Mouse (Mus musculus) right cerebral cortex, adult 18-20 months (tissue): ENCODE data around the gene Ddx28.
"Not testable (repeated sequence)": the region's sequence is repeated elsewhere in the genome, so short reads cannot be mapped to it uniquely, and the experiment has no call there.

ENCODE experiments used
- DNase-seq: peaks from one replicate; pipeline ENCODE4 v3.0.0; 2022; ENCODE audit warnings: mixed read lengths

The Ddx28 gene

DNA sequence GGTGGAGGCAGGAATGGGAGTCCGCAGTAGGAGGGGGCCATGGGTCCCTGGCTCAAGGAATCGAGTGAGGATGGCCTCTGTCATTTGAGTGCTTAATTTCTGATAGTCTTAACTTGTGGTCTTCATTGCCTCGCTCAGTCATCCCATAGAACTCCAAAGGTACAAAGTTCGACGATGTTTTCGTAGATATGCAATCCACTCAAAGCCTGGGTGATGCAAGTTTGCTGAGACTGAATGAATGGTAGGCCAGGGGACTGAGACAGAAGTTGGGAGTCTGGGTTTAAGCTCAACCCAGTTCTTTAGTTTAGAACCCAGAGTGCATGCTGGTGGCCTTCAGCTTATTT lies at the start of gene Ddx28:
Gene Ddx28, minus strand, starts transcription at position 240 of the 344 bp plus-strand sequence.
- DNase-seq, result no peak

DNA sequence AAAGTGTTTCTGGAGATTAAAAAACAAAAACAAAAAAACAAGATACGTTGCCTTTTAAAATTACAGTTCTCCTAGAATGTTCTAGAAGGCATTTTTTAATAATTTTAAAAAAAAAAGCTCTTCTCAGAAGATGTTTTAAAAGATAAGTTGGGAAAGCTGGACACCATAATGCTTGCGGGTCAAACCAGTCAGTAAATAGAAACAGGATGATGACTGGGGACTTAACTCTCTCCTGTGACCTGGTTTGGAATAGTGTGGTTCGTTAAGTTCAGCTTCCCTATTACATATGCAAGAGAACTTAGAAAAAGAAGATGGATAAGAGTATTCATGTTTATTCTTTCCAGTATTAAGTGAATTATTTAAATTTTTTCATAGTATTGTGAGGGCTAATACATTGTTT lies 48.8 kb upstream of the Ddx28 start:
- DNase-seq, result no peak

DNA sequence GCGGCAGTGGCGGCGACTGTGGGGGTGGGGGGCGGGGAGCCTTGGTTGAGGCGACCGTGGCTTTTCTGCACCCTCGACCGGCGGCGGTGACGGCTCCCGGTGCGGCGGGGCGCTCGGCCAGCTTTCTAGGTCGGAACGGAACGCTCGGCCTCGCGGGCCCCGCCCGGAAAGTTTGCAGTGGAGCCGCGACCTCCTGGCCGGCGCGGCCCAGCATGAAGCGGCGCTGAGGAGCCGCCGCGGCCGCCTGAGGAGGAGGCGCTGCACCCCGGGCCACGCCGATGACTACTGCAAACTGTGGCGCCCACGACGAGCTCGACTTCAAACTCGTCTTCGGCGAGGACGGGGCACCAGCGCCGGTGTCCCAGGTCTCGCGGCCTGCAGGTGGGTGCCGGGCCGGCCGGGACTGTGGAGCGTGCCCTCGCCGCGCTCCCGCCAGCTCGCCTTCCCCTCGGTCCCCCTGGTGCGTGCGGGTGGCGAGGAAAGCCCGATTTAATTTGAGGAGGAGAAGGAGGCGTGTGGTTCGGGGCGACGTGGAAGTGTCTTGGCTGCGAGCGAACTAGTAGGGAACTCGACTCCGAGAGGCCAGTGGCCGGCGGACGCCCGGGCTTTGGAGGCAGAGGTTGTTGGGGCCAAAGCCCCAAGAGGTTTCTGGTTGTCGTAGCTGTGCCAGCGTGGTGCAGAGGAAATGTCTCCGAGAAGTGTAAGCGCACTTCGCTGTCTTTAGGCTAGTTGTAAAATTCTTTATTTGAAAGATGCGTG lies 48.1 kb upstream of the Ddx28 start:
- no peak for DNase-seq

DNA sequence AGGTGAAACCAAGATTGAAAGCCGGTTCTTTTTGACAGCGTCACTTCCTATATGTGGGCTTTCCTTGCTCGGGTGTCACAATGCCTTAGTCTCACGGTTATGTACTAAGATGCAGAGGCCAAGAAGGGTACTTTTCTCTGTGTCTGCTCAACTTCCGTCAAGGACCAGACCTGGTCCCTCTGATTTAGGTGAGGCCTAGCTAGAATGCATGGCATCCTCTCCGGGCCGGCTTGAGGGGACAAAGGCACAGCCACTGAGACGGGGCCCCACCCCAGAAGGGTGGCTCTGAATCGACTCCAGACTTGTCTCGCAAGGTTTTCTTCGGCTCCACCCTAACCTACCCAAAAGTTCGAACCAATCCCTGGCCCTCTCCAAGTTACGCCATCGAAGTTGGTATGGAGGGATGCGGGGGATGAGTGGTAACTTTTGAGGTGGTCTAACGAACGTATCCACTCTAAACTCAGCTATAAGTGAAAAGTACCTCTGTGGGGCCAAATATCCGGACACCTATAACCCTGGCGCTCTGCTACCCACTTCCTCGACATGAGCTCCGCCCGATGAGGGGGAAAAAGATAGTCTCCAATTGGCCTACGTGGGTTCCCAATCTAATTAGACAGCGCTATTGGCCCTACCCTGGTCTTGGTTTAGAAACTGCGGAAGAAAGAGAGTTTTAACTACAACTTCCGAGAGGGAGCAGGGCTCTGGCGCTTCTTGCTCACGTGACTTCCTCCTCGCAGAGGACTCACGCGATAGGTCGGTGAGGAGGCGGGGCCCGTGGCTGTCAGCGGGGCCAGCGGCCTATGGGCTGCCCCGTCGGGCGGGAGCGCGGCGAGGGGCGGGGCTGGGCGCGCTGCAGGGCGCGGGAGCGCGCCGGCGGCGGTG lies 47.3 kb upstream of the Ddx28 start, which contains the start of gene Nfatc3:
Gene Nfatc3, plus strand, starts transcription at position 110 of the 882 bp plus-strand sequence.
- peak; percentile 97 for DNase-seq

DNA sequence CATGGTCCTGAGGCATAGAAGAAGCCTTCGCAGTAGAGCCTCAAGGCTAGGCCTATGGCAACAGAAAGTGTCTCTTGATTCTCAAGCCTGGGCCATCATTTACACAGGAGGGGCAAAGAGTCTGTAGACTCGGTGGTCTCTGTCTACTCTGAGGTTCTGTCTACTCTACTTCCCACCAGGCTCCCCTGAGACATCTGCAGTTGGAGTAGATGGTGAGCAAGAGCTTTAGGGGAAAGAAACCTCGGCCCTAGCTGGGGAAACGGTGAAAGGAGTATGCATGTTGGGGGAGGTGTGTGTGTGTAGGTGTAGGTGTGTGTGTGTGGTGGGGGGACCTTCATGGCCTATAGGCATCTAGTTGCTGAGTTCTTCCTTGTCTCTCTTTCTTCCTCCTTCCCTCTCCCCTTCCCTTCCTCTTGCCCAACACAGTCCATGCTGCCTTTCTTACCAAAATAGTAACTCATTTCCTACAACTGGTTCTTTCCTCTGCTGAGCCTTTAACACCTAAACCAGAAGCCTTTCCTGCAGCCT lies 44.8 kb upstream of the Ddx28 start:
- no peak for DNase-seq

DNA sequence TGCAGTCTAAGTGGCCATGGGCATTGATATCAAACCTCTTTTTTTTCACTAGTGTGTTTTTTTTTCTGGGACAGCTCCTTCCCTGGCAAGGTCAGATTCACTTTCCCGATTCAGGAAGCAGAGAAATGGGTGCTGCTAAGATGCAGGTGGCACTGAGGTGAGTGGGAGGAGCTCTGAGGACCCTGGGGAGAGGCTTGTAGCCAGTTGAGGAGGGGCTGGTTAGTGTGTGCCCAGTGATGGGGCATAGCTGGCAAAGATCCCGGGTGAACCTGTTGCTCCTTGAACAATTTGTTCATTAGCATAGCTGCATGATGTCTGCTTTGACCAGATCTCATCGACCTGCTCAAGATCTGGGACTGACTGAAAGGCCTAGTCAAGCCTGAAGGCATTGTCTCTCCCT lies 43.4 kb upstream of the Ddx28 start:
- no peak for DNase-seq

DNA sequence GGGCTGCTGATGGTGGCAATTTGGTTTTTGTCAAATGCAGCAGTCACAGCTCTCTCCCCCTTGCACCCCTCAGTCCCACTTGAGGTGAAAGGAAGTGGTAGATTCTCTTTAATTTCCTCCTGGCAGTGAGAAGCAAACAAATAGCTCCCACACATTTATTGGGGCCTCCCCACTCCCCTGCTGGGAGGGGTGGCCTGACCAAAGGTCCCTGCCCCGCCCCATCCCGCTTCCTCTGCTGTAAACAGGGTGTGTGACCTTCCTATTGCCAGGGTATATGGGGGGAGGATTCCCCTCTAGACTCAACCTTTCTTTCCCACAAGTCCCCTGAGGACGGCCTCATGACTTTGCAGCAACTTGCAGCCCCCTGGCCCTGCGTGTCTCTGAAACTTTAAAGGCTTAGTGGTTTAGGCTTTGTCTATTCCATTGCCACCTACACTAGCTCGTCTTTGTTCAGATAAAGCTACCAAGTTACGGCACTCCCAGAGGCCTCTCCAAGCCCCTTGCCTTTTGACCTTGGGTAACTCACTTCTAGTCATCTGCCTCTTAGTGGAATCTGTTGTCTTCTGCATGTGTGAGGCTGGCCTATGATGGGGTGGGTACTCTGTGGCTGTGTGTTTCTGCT lies 42.6 kb upstream of the Ddx28 start:
- no peak for DNase-seq

DNA sequence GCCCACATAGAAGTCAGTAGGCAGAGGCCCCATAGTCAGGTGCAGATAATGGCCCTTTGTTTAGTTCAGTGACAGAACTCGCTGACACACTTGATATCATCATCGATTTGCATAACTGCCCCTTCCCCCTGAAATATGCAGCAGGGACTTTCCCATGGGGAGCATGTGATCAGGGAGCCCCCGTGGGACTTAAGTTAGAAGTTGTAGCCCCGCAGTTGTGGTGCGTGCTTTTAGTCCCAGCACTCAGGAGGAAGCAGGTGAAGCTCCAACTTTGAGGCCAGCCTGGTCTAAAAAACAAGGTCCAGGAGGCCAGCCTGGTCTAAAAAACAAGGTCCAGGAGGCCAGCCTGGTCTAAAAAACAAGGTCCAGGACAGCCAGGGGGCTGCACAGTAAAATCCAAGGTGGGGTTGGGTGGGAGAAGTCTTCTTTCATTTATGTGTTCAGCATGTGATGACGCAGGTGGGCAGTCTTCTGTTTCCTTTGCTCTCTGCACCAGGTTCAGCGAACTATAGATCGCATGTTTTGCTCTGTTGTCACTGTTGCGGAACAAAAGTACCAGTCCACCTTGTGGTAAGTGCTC lies 40.9 kb upstream of the Ddx28 start:
- DNase-seq, result no peak

DNA sequence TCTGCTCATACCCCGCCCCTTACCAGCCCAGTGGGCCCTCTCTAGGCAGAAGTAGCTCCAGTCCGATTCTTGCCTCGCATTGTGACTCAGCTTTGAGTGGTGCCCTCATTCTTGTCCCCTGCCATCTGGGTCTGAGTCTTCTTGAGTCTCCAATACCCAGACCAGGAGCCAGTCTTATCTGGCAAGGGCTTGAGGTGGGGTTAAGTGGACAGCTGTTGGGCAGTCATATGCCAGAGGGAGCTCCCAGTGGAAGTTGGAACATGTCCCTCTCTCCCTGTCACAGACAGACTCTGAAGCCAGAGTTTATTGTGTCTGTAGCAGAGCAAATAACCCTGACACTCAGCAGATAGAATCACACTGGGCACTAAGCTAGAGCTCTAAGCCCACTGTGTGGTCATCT lies 39.4 kb upstream of the Ddx28 start:
- DNase-seq, result no peak

DNA sequence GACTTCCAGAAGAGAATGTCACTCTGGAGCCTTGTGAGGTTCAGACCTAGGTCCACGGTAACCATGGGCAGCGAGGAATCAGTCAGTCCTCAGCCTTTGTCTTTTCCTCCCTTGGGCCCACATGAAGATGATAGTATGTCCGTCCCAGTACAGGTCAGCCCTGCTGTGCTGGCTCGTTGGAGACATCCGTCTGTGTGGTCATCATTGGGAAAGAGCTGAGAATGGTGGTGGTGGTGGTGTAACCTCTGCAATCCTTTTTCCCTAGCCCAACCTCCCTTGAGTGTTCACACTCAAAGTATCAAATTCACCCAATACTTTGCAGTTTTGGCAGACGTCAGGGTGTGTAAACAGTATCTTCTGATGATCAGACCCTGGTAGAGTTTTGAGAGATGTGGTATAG lies 38.2 kb upstream of the Ddx28 start:
- DNase-seq, result no peak

DNA sequence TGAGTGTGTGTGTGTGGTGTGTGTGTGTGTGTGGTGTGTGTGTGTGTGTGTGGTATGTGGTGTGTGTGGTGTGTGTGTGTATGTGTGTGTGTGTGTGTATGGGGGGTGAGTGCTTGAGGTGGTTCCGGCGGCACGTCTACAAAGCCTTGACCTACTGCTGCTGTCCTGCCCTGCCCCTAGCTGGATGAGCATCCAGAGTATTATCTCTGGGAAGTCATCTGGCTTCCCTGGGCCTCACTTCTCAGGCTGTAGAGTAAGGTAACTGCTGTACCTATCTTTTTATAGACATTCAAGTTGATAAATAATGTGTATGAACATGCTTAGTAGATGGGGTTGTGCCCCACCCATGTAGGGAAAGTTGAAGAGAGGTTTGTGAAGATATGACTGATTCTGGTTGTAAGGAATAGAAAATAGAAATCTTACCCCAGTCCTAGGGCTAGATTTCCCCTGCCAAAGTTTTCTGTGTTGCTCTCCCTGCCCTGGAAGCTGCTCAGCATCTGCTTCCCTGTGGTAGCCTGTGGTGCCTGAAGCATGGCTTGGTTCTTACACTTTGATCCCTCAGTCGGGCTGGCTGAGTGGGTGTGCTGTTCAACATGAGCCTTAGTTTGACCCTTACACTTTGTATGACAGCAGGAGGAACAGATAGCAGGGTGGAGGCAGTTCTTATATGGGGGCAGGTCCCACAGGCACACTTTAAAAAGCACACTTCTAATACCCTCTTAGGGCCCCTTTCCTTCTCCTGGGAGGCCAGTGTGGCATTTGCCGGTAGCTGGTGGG lies 36.4 kb upstream of the Ddx28 start:
- DNase-seq, result no peak

DNA sequence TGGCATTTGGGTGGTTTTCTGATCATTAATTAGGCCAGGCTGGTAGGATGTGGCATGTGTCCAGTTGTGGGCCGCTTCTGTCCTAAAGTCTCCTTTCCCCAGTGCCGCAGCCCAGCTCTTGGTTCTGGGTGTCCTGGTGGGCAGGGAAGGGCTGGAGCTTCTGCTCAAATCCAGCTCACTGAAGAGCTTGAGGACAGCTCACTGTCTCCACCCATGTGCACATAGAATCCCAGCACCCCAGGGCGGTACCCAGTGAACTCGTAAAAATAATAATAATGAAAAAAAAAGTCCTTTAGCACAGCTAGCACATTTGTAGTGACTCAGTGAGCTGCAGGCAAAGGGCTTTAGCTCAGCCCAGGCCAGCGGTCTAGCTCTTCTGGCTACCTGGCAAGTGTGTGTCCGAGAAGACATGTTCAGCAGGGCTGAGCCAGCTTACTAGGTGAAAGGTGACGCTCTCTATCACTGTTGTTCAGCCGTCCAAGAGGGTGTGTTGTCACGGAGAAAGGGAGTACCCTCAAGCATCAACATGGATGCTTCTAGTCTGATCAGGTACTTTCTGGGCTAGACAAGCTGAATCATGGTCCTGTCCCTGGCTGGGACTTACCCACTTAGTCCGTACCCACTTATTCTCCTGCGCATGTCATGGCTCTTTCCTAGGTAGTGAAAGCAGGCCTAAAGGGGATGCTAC lies 35.3 kb upstream of the Ddx28 start:
- no peak for DNase-seq

DNA sequence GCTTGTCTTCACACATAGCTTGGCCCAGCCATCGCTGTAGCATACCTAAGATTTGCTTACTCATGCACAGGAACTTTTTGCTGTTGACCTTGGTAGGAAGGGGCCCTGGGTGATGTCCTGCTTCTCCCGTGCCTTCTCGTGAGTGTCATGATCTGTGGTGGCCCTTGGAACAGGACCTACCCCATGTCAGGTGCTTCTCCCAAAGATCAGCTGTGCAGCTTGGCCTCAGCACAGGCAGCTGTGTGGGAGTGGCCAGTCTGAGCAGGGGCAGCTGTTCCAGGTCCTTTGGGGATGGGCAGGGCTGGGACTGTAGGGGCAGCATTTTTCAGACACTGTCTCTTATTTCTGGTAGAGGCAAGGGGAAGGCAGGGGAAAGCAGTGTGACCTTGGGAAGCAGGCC lies 32.5 kb upstream of the Ddx28 start:
- no peak for DNase-seq

DNA sequence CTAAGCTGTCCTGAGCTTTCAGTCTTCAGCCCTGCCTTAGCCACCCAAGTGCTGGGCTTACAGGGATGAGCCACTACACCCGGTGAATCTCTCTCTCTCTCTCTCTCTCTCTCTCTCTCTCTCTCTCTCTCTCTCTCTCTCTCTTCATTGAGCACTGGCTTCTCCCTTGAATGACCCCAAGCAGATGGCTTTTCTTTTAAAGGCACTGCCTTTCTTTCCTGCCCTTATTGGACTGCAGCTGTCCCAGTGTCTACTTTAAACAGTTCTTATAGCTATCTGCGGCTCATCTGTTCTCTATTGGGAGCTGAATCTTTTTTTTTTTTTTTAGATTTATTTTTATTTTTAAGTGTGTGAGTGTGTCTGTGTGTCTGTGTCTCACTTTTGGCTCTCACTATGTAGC lies 31.4 kb upstream of the Ddx28 start:
- no peak for DNase-seq

DNA sequence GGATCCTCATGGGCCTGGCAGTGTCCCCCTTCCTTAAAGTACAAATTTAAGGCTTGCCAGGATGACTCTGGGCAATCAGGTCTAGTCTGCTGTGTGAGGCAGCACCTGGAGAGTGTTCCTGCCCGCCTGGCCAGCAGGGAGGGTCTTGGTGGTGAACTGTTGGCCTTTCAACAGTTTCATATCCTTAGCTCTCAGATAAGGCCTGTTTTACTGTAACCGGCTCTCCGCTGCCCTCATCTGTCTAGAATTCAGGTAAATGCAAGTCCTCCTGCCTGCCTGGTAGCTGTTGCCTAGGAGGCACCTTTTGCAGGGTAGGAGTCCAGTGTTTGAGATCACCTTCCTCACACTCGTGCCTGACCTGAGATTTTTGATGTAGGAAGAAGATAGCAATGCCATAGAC lies 28.5 kb upstream of the Ddx28 start:
- DNase-seq, result no peak

DNA sequence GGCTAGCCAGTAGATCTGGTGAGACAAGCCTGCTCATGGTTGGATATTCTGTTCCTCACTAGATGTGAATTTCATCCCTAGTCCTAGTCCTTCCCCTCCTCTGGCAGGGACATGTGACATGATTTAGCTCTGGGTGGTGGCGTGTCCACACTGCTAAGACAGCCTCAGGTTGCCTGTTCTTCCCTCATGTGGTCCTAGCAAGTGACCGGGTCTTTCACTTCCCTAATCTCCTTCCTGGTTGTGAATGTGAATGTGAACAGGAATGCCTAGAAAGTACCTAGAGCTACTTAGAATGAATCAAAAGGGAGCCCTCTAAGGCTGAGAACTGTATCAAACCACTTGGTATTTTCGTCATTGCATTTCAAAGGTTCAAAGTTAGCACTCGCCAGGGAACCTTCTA lies 27.9 kb upstream of the Ddx28 start:
- no peak for DNase-seq

DNA sequence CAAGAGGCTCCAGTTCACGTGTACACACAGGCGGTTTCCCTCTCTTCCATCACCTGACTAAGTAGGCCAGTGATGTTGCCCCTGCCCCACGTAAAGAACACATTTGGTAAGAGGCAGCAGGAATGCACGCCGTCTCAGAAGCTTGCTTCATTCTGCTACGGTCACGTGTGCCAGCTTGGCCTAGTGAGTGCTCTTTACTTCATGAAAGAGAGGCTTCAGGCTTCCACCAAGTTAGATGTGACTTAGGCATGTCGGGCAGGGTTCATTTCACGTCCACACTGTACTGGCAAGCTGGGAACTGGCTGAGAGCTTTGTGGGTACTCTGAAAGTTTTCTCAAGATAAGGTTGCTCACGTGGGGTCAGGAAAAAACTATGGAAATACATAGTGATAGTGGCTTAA lies 27.0 kb upstream of the Ddx28 start:
- no peak for DNase-seq

DNA sequence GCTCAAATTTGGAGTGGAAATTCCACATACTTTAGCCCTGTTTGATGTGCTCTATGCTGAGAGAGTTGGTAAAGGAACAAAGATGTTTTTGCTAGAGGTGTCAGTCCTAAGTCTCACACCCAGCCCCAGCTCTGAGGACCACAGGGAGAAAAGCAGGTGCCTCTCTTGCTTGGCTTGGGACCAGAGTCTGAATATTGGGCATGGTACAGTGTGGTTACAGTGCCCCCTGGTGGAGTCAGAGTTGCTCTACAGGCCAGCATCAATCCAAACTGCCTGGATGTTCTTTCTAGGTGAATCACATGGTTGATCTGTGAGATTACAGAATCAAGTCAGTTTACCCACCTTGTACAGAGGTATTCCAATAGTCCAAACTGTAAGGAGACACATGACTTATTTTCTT lies 10.8 kb upstream of the Ddx28 start:
- peak; percentile 79 for DNase-seq

DNA sequence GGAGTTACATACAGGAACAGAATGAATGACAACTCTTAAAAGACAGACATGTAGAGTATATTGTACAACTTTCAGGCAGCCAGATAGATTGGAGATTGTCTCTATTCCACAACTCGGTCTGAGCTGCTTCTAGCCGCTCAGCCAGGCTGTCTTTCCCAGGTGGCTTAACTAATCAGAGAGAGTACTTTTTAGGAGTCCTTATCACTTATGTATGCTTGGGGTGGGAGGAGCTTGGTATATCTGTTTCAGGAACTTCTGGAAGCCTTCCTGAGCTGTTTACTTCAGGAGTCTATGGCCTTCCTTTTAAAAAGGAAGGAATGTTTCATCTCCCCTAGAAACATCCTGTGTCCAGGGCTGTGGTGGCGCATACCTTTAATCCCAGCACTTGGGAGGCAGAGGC lies 6.4 kb upstream of the Ddx28 start:
- no peak for DNase-seq

DNA sequence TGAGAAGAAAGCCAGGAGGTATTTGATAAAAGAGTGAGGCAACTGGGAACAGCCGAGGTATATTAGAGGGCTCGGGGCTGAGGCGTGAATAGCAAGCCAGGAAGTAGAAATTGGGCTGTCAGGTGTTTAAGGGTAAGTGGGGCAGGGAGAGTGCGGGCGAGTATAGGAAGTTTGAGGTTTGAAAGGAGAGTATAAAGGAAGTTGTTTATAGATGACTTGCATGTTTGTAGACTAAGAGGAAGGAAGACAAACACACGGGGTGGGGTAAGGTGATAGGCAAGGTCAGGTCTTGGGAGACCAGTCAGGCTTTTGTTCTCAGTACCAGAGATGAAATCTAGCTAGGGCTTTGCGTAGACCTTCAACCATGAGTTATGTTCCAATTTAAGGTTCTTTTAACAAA lies 5.4 kb upstream of the Ddx28 start:
- no peak for DNase-seq

DNA sequence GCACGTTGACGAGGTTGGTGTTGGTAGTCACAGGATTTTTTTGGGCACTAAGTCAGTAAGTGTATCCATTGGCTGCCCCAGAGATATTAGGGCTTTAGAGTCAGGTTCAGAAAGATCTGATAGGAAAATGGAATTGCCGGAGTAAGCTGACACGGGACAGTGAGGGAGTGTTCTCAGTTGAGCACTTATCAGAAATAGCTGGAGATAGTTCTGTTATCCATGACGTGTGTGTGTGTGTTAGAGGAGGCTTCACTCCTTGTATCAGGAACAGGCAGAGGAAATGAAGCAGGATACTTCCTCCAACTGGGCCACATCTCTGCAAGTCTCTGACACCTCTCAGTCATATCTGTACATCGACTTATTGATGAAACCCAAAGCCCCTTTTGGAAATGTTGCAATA lies 4.6 kb upstream of the Ddx28 start:
- no peak for DNase-seq

DNA sequence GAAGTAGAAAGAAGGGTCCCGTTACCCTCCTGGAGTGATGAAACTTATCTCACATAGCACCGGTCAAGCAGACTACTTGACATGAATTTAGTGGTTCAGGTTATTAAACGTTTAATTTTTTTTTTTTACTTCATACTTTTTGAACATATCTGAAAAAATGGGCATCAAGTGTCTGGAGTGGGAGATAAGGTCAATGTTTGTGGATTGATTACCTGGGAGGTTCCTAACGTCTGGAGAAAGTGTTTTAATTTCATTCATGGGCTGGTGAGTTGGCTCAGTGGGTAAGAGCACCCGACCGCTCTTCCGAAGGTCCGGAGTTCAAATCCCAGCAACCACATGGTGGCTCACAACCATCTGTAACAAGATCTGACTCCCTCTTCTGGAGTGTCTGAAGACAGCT lies 521 bp upstream of the Ddx28 start:
- not testable (repeated sequence) for DNase-seq
